Mouse (Mus musculus): ENCODE results near the gene Zfp978.
"Not testable (repeated sequence)": the region's sequence is repeated elsewhere in the genome, so short reads cannot be mapped to it uniquely, and the experiment has no call there.

The Zfp978 gene

GRCm38 (mm10) chr4:147361003-147361402, at the start of gene Zfp978:
Gene Zfp978 (plus strand): TSS chr4:147361303.
- H3K36me3 ChIP-seq (ENCODE audit: control insufficient read depth, insufficient read depth, low read length, poor library complexity, severe bottlenecking); DNase-seq (ENCODE audit: low read depth, low spot score); H3K27me3 ChIP-seq (ENCODE audit: control insufficient read depth, insufficient read depth, low read length, poor library complexity, severe bottlenecking): not testable (repeated sequence)

- not testable (repeated sequence) for H3K27me3 ChIP-seq (ENCODE audit: control insufficient read depth, insufficient read depth, low read length, poor library complexity, severe bottlenecking); DNase-seq (ENCODE audit: low read depth, low spot score)
Measured at GRCm38 (mm10) chr4:147335036-147335690, 25.9 kb upstream of the Zfp978 start.

GRCm38 (mm10) chr4:147335691-147336367, 25.3 kb upstream of the Zfp978 start:
- not testable (repeated sequence) for H3K27me3 ChIP-seq (ENCODE audit: control insufficient read depth, insufficient read depth, low read length, poor library complexity, severe bottlenecking); H3K36me3 ChIP-seq (ENCODE audit: control insufficient read depth, insufficient read depth, low read length, poor library complexity, severe bottlenecking); DNase-seq (ENCODE audit: low read depth, low spot score)

More at GRCm38 (mm10) chr4:147335036-147335690, 25.9 kb upstream of the Zfp978 start:
- H3K36me3 ChIP-seq (ENCODE audit: control insufficient read depth, insufficient read depth, low read length, poor library complexity, severe bottlenecking), result not testable (repeated sequence)

GRCm38 (mm10) chr4:147336368-147337195, 24.5 kb upstream of the Zfp978 start:
- H3K36me3 ChIP-seq (ENCODE audit: control insufficient read depth, insufficient read depth, low read length, poor library complexity, severe bottlenecking); H3K27me3 ChIP-seq (ENCODE audit: control insufficient read depth, insufficient read depth, low read length, poor library complexity, severe bottlenecking); DNase-seq (ENCODE audit: low read depth, low spot score): not testable (repeated sequence)

- not testable (repeated sequence) for H3K36me3 ChIP-seq (ENCODE audit: control insufficient read depth, insufficient read depth, low read length, poor library complexity, severe bottlenecking); H3K27me3 ChIP-seq (ENCODE audit: control insufficient read depth, insufficient read depth, low read length, poor library complexity, severe bottlenecking); DNase-seq (ENCODE audit: low read depth, low spot score)
Measured at GRCm38 (mm10) chr4:147337520-147337919, 23.6 kb upstream of the Zfp978 start.

- H3K36me3 ChIP-seq (ENCODE audit: control insufficient read depth, insufficient read depth, low read length, poor library complexity, severe bottlenecking), result no peaks in the 10 kb centered on the region
- H3K27me3 ChIP-seq (ENCODE audit: control insufficient read depth, insufficient read depth, low read length, poor library complexity, severe bottlenecking), result no peaks in the 10 kb centered on the region
- no peak for DNase-seq (ENCODE audit: low read depth, low spot score)
Measured at GRCm38 (mm10) chr4:147338032-147338610, 23.0 kb upstream of the Zfp978 start.

- H3K36me3 ChIP-seq (ENCODE audit: control insufficient read depth, insufficient read depth, low read length, poor library complexity, severe bottlenecking); H3K27me3 ChIP-seq (ENCODE audit: control insufficient read depth, insufficient read depth, low read length, poor library complexity, severe bottlenecking); DNase-seq (ENCODE audit: low read depth, low spot score): not testable (repeated sequence)
Measured at GRCm38 (mm10) chr4:147338706-147339105, 22.4 kb upstream of the Zfp978 start.

- not testable (repeated sequence) for H3K27me3 ChIP-seq (ENCODE audit: control insufficient read depth, insufficient read depth, low read length, poor library complexity, severe bottlenecking); H3K36me3 ChIP-seq (ENCODE audit: control insufficient read depth, insufficient read depth, low read length, poor library complexity, severe bottlenecking); DNase-seq (ENCODE audit: low read depth, low spot score)
Measured at GRCm38 (mm10) chr4:147339601-147340219, 21.4 kb upstream of the Zfp978 start.

- H3K27me3 ChIP-seq (ENCODE audit: control insufficient read depth, insufficient read depth, low read length, poor library complexity, severe bottlenecking), result not testable (repeated sequence)
Measured at GRCm38 (mm10) chr4:147340236-147340635, 20.9 kb upstream of the Zfp978 start.

GRCm38 (mm10) chr4:147340876-147341275, 20.2 kb upstream of the Zfp978 start:
- not testable (repeated sequence) for H3K27me3 ChIP-seq (ENCODE audit: control insufficient read depth, insufficient read depth, low read length, poor library complexity, severe bottlenecking); DNase-seq (ENCODE audit: low read depth, low spot score); H3K36me3 ChIP-seq (ENCODE audit: control insufficient read depth, insufficient read depth, low read length, poor library complexity, severe bottlenecking)

More at GRCm38 (mm10) chr4:147340236-147340635, 20.9 kb upstream of the Zfp978 start:
- H3K36me3 ChIP-seq (ENCODE audit: control insufficient read depth, insufficient read depth, low read length, poor library complexity, severe bottlenecking); DNase-seq (ENCODE audit: low read depth, low spot score): not testable (repeated sequence)

GRCm38 (mm10) chr4:147343042-147343908, 17.8 kb upstream of the Zfp978 start:
- DNase-seq (ENCODE audit: low read depth, low spot score); H3K36me3 ChIP-seq (ENCODE audit: control insufficient read depth, insufficient read depth, low read length, poor library complexity, severe bottlenecking); H3K27me3 ChIP-seq (ENCODE audit: control insufficient read depth, insufficient read depth, low read length, poor library complexity, severe bottlenecking): not testable (repeated sequence)

GRCm38 (mm10) chr4:147345061-147345554, 16.0 kb upstream of the Zfp978 start:
- H3K36me3 ChIP-seq (ENCODE audit: control insufficient read depth, insufficient read depth, low read length, poor library complexity, severe bottlenecking); H3K27me3 ChIP-seq (ENCODE audit: control insufficient read depth, insufficient read depth, low read length, poor library complexity, severe bottlenecking); DNase-seq (ENCODE audit: low read depth, low spot score): not testable (repeated sequence)

GRCm38 (mm10) chr4:147346361-147347035, 14.6 kb upstream of the Zfp978 start:
- H3K27me3 ChIP-seq (ENCODE audit: control insufficient read depth, insufficient read depth, low read length, poor library complexity, severe bottlenecking); DNase-seq (ENCODE audit: low read depth, low spot score); H3K36me3 ChIP-seq (ENCODE audit: control insufficient read depth, insufficient read depth, low read length, poor library complexity, severe bottlenecking): not testable (repeated sequence)

Data from splenic B cell, adult 2 months (primary cell).